Mouse (Mus musculus): ENCODE results near the gene Optc. TPM values are rescaled to one million over a fixed set of nuclear protein-coding genes. Genes with fewer than 3 reads are reported as not detected.

The Optc gene
- polyA plus RNA-seq, 1 experiment from 2014 or later = 0.31 TPM

GRCm38 (mm10) chr1:133913018-133913417 is 5.2 kb upstream of the Optc start:
- H3K4me3 ChIP-seq (ENCODE audit: low read depth, low read length) = no peak overlapping the region
- H3K9ac ChIP-seq (replicated peaks; ENCODE audit: low read depth) = no peak overlapping the region
- WGBS = 59% methylated on average over 6 of the region's 6 CpGs
- TF ChIP-seq EP300 (IDR thresholded peaks at IDR 0.05) (no peak), CTCF (IDR thresholded peaks at IDR 0.05) (no peak)
- H3K4me1 ChIP-seq (ENCODE audit: insufficient read depth, low read depth, low read length) = peaks cover 28% of the 10 kb centered on the region
- H3K27ac ChIP-seq (ENCODE audit: low read length) = no peak overlapping the region
- no peak for DNase-seq (ENCODE audit: low spot score)
- no peaks in the 10 kb centered on the region for H3K27me3 ChIP-seq (replicated peaks; ENCODE audit: insufficient read depth, low read length)
- H3K36me3 ChIP-seq (ENCODE audit: insufficient read depth, low read length) = no peaks in the 10 kb centered on the region
- no peaks in the 10 kb centered on the region for H3K9me3 ChIP-seq (ENCODE audit: low read length)
- ATAC-seq = no peak
- H3K4me2 ChIP-seq (replicated peaks; ENCODE audit: low read depth, low read length) = no peak overlapping the region

DNA sequence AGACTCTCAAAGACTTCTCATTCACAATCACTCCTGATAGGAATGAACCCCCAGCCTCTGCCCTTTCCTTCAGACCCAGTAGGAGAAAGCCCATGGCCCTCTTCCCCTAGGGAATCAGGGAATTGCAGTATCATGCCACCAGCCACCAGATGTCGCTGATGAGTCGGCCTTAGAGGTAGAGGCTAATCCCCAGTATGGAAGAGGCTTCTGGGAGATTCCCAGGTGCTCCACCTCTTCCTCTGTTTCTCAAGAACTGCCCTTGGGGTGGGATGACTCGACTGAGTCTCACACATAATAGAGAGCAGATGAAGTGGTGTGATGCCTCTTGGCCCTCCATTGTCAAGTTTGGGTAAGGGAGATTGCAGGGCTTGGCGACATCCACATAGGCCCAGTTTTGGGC is 3.7 kb upstream of the Optc start:
- TF ChIP-seq EP300 (IDR thresholded peaks at IDR 0.05) (no peak), CTCF (IDR thresholded peaks at IDR 0.05) (peak; percentile 97)
- ATAC-seq = peak; percentile 60
- Histone ChIP-seq H3K4me1 (ENCODE audit: insufficient read depth, low read depth, low read length) (peaks cover 20% of the 10 kb centered on the region), H3K9ac (replicated peaks; ENCODE audit: low read depth) (no peak overlapping the region), H3K4me2 (replicated peaks; ENCODE audit: low read depth, low read length) (no peak overlapping the region), H3K27ac (ENCODE audit: low read length) (no peak overlapping the region), H3K36me3 (ENCODE audit: insufficient read depth, low read length) (no peaks in the 10 kb centered on the region), H3K27me3 (replicated peaks; ENCODE audit: insufficient read depth, low read length) (no peaks in the 10 kb centered on the region), H3K4me3 (ENCODE audit: low read depth, low read length) (no peak overlapping the region), H3K9me3 (ENCODE audit: low read length) (no peaks in the 10 kb centered on the region)
- 18% methylated on average over 4 of the region's 4 CpGs for WGBS
- peak; percentile 89 for DNase-seq (ENCODE audit: low spot score)

- Histone ChIP-seq H3K27me3 (replicated peaks; ENCODE audit: insufficient read depth, low read length) (no peaks in the 10 kb centered on the region), H3K4me2 (replicated peaks; ENCODE audit: low read depth, low read length) (no peak overlapping the region), H3K36me3 (ENCODE audit: insufficient read depth, low read length) (no peaks in the 10 kb centered on the region), H3K27ac (ENCODE audit: low read length) (no peak overlapping the region), H3K9ac (replicated peaks; ENCODE audit: low read depth) (no peak overlapping the region), H3K9me3 (ENCODE audit: low read length) (no peaks in the 10 kb centered on the region), H3K4me1 (ENCODE audit: insufficient read depth, low read depth, low read length) (peaks cover 15% of the 10 kb centered on the region; the same call in 1 of the 2 replicates), H3K4me3 (ENCODE audit: low read depth, low read length) (no peak overlapping the region)
- ATAC-seq (no peak), DNase-seq (ENCODE audit: low spot score) (no peak)
- 53% methylated on average over 4 of the region's 4 CpGs for WGBS
- TF ChIP-seq CTCF (IDR thresholded peaks at IDR 0.05) = no peak
- no peak for TF ChIP-seq EP300 (IDR thresholded peaks at IDR 0.05)
Measured at GRCm38 (mm10) chr1:133911008-133911407, 3.2 kb upstream of the Optc start.

- Histone ChIP-seq H3K9ac (replicated peaks; ENCODE audit: low read depth) (no peak overlapping the region), H3K36me3 (ENCODE audit: insufficient read depth, low read length) (no peaks in the 10 kb centered on the region), H3K4me1 (ENCODE audit: insufficient read depth, low read depth, low read length) (peaks cover 9% of the 10 kb centered on the region; the same call in 1 of the 2 replicates), H3K9me3 (ENCODE audit: low read length) (no peaks in the 10 kb centered on the region), H3K4me2 (replicated peaks; ENCODE audit: low read depth, low read length) (no peak overlapping the region), H3K4me3 (ENCODE audit: low read depth, low read length) (no peak overlapping the region), H3K27me3 (replicated peaks; ENCODE audit: insufficient read depth, low read length) (no peaks in the 10 kb centered on the region), H3K27ac (ENCODE audit: low read length) (no peak overlapping the region)
- DNase-seq (ENCODE audit: low spot score) (no peak), ATAC-seq (no peak)
- 82% methylated on average over 7 of the region's 7 CpGs for WGBS
- TF ChIP-seq CTCF (IDR thresholded peaks at IDR 0.05) (no peak), EP300 (IDR thresholded peaks at IDR 0.05) (no peak)
Measured at GRCm38 (mm10) chr1:133910108-133910507, 2.3 kb upstream of the Optc start.

GRCm38 (mm10) chr1:133908659-133909575 is 1.1 kb upstream of the Optc start:
- H3K4me3 ChIP-seq (ENCODE audit: low read depth, low read length) = peak overlapping the region; percentile 31
- no peaks in the 10 kb centered on the region for H3K27me3 ChIP-seq (replicated peaks; ENCODE audit: insufficient read depth, low read length)
- H3K4me1 ChIP-seq (ENCODE audit: insufficient read depth, low read depth, low read length) = peaks cover 9% of the 10 kb centered on the region; the same call in 1 of the 2 replicates
- ATAC-seq (peak; percentile 46), DNase-seq (ENCODE audit: low spot score) (peak; percentile 64)
- no peaks in the 10 kb centered on the region for H3K9me3 ChIP-seq (ENCODE audit: low read length)
- no peaks in the 10 kb centered on the region for H3K36me3 ChIP-seq (ENCODE audit: insufficient read depth, low read length)
- peak overlapping the region; percentile 63 for H3K27ac ChIP-seq (ENCODE audit: low read length)
- TF ChIP-seq EP300 (IDR thresholded peaks at IDR 0.05) (no peak), CTCF (IDR thresholded peaks at IDR 0.05) (no peak)
- no peak overlapping the region for H3K9ac ChIP-seq (replicated peaks; ENCODE audit: low read depth)
- H3K4me2 ChIP-seq (replicated peaks; ENCODE audit: low read depth, low read length) = peak overlapping the region; percentile 69
- WGBS = 6% methylated on average over 26 of the region's 27 CpGs

DNA sequence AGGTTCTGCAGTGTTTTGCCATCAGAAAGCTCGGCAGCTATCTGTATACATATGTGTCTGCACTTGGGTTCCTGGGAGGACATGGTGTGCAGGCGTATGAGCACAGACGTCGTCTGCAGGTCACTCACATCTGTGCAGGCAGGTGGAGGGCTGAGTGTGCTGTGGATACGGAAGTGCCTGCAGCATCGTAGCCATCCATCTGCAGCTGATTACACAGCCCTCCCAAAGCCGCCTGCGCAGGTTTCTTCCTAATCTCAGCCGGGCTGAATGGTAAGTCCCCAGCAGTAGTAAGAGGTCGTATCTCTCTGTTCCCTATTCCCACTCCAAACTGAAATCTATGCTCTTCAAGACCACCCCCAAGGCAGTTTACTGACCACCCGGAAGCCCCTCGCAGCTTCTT is 1.4 kb downstream of the Optc start:
- no peak overlapping the region for H3K27ac ChIP-seq (ENCODE audit: low read length)
- no peaks in the 10 kb centered on the region for H3K27me3 ChIP-seq (replicated peaks; ENCODE audit: insufficient read depth, low read length)
- no peak overlapping the region for H3K4me3 ChIP-seq (ENCODE audit: low read depth, low read length)
- no peak overlapping the region for H3K4me2 ChIP-seq (replicated peaks; ENCODE audit: low read depth, low read length)
- WGBS = 54% methylated on average over 12 of the region's 12 CpGs
- H3K36me3 ChIP-seq (ENCODE audit: insufficient read depth, low read length) = no peaks in the 10 kb centered on the region
- ATAC-seq = no peak
- H3K9me3 ChIP-seq (ENCODE audit: low read length) = no peaks in the 10 kb centered on the region
- no peak for TF ChIP-seq CTCF (IDR thresholded peaks at IDR 0.05)
- no peak for TF ChIP-seq EP300 (IDR thresholded peaks at IDR 0.05)
- no peak overlapping the region for H3K9ac ChIP-seq (replicated peaks; ENCODE audit: low read depth)
- no peak for DNase-seq (ENCODE audit: low spot score)
- peaks cover 9% of the 10 kb centered on the region; the same call in 1 of the 2 replicates for H3K4me1 ChIP-seq (ENCODE audit: insufficient read depth, low read depth, low read length)

Measured in lung, postnatal 0 days (tissue).